In genomic region chr3:98317143-98317542, GRCm38 (mm10) we compare ENCODE assay signal across 14 mouse cellular contexts. TPM values are rescaled to one million over a fixed set of nuclear protein-coding genes. Genes with fewer than 3 reads are reported as not detected.
DNase-seq lines count a peak whose midpoint lies in the region; ATAC-seq and TF ChIP-seq lines count a peak whose summit lies in the region.
"Had no signal": no experiment of that assay in that cellular context is flagged by ENCODE, and none has a peak within 500 bp of the region (broad histone marks: within the 10 kb centered on the region; RNA-seq: fewer than 3 reads in every experiment).

No protein-coding gene starts in this region.

- H3K27me3 ChIP-seq in forebrain, embryonic 13.5 days, result no peaks in the 10 kb centered on the region
- no peaks in the 10 kb centered on the region for H3K27me3 ChIP-seq in forebrain, embryonic 16.5 days (replicated peaks; ENCODE audit: control insufficient read depth, insufficient read depth, low read length)
- no peaks in the 10 kb centered on the region for H3K27me3 ChIP-seq in lung, postnatal 0 days (replicated peaks; ENCODE audit: insufficient read depth, low read length)
- no peaks in the 10 kb centered on the region for H3K27me3 ChIP-seq in embryonic facial prominence, embryonic 13.5 days
- H3K27me3 ChIP-seq in neural tube, embryonic 15.5 days (replicated peaks), result no peaks in the 10 kb centered on the region
- H3K27me3 ChIP-seq: midbrain, embryonic 12.5 days had no signal

- TF ChIP-seq CTCF in lung, postnatal 0 days (IDR thresholded peaks at IDR 0.05), result no peak

- H3K4me3 ChIP-seq in forebrain, embryonic 13.5 days, result no peak overlapping the region
- no peak overlapping the region for H3K4me3 ChIP-seq in forebrain, embryonic 16.5 days (replicated peaks; ENCODE audit: low read length)
- no peak overlapping the region for H3K4me3 ChIP-seq in lung, postnatal 0 days (ENCODE audit: low read depth, low read length)
- H3K4me3 ChIP-seq in embryonic facial prominence, embryonic 13.5 days, result no peak overlapping the region
- H3K4me3 ChIP-seq in neural tube, embryonic 15.5 days (replicated peaks), result no peak overlapping the region
- H3K4me3 ChIP-seq: erythroblast, embryonic 14.5 days; midbrain, embryonic 12.5 days had no signal

- peak; percentile 6 for DNase-seq in lung, postnatal 0 days (ENCODE audit: low spot score)
- DNase-seq in lung, adult 18-20 months, result no peak
- DNase-seq in adrenal gland, postnatal 25 days, result no peak
- no peak for DNase-seq in adipocyte (ENCODE audit: low spot score)
- DNase-seq: adrenal gland, adult 8-10 months; cerebellum, adult 18-20 months; heart, postnatal 4 days had no signal

- 47% methylated on average over 3 of the region's 3 CpGs for WGBS in forebrain, embryonic 13.5 days
- 22% methylated on average over 3 of the region's 3 CpGs for WGBS in forebrain, embryonic 16.5 days
- 35% methylated on average over 3 of the region's 3 CpGs for WGBS in lung, postnatal 0 days
- WGBS in embryonic facial prominence, embryonic 13.5 days, result 14% methylated on average over 3 of the region's 3 CpGs
- 50% methylated on average over 3 of the region's 3 CpGs for WGBS in neural tube, embryonic 15.5 days

- peaks cover 39% of the 10 kb centered on the region for H3K36me3 ChIP-seq in forebrain, embryonic 13.5 days (ENCODE audit: poor library complexity, severe bottlenecking)
- H3K36me3 ChIP-seq in forebrain, embryonic 16.5 days (ENCODE audit: control insufficient read depth, insufficient read depth), result no peaks in the 10 kb centered on the region
- H3K36me3 ChIP-seq in lung, postnatal 0 days (ENCODE audit: insufficient read depth, low read length), result no peaks in the 10 kb centered on the region
- peaks cover 62% of the 10 kb centered on the region for H3K36me3 ChIP-seq in embryonic facial prominence, embryonic 13.5 days
- H3K36me3 ChIP-seq in neural tube, embryonic 15.5 days, result no peaks in the 10 kb centered on the region

- H3K4me1 ChIP-seq in forebrain, embryonic 13.5 days, result peaks cover 38% of the 10 kb centered on the region
- H3K4me1 ChIP-seq in forebrain, embryonic 16.5 days (replicated peaks; ENCODE audit: control insufficient read depth, insufficient read depth, low read length), result peaks cover 12% of the 10 kb centered on the region
- H3K4me1 ChIP-seq in lung, postnatal 0 days (ENCODE audit: insufficient read depth, low read depth, low read length), result no peaks in the 10 kb centered on the region
- H3K4me1 ChIP-seq in embryonic facial prominence, embryonic 13.5 days, result peaks cover 30% of the 10 kb centered on the region
- H3K4me1 ChIP-seq in neural tube, embryonic 15.5 days, result peaks cover 8% of the 10 kb centered on the region; the same call in 1 of the 2 replicates

- no peaks in the 10 kb centered on the region for H3K9me3 ChIP-seq in forebrain, embryonic 13.5 days (replicated peaks)
- H3K9me3 ChIP-seq in forebrain, embryonic 16.5 days (ENCODE audit: control insufficient read depth, low read length), result no peaks in the 10 kb centered on the region
- no peaks in the 10 kb centered on the region for H3K9me3 ChIP-seq in lung, postnatal 0 days (ENCODE audit: low read length)
- H3K9me3 ChIP-seq in embryonic facial prominence, embryonic 13.5 days, result no peaks in the 10 kb centered on the region
- H3K9me3 ChIP-seq in neural tube, embryonic 15.5 days (replicated peaks), result no peaks in the 10 kb centered on the region
- H3K9me3 ChIP-seq: midbrain, embryonic 12.5 days had no signal

- H3K9ac ChIP-seq in forebrain, embryonic 13.5 days, result no peak overlapping the region
- H3K9ac ChIP-seq in forebrain, embryonic 16.5 days (replicated peaks; ENCODE audit: low read depth, low read length), result no peak overlapping the region
- no peak overlapping the region for H3K9ac ChIP-seq in lung, postnatal 0 days (replicated peaks; ENCODE audit: low read depth)
- no peak overlapping the region for H3K9ac ChIP-seq in embryonic facial prominence, embryonic 13.5 days
- H3K9ac ChIP-seq in neural tube, embryonic 15.5 days (replicated peaks), result no peak overlapping the region
- H3K9ac ChIP-seq: midbrain, embryonic 12.5 days had no signal

- no peak for ATAC-seq in forebrain, embryonic 13.5 days
- no peak for ATAC-seq in forebrain, embryonic 16.5 days
- no peak for ATAC-seq in lung, postnatal 0 days
- ATAC-seq in embryonic facial prominence, embryonic 13.5 days (ENCODE audit: insufficient number of reproducible peaks, insufficient read depth, low FRiP score, low TSS enrichment, low read depth), result no peak
- ATAC-seq in neural tube, embryonic 15.5 days (ENCODE audit: low FRiP score), result no peak

- H3K27ac ChIP-seq in forebrain, embryonic 13.5 days, result peak overlapping the region; percentile 68
- no peak overlapping the region for H3K27ac ChIP-seq in forebrain, embryonic 16.5 days (ENCODE audit: low read length)
- no peak overlapping the region for H3K27ac ChIP-seq in lung, postnatal 0 days (ENCODE audit: low read length)
- H3K27ac ChIP-seq in embryonic facial prominence, embryonic 13.5 days, result peak overlapping the region; percentile 39
- H3K27ac ChIP-seq in neural tube, embryonic 15.5 days (replicated peaks), result peak overlapping the region; percentile 41; the same call in 1 of the 2 replicates
- H3K27ac ChIP-seq: midbrain, embryonic 12.5 days had no signal

- no peak overlapping the region for H3K4me2 ChIP-seq in forebrain, embryonic 13.5 days
- H3K4me2 ChIP-seq in forebrain, embryonic 16.5 days (ENCODE audit: low read length), result no peak overlapping the region
- no peak overlapping the region for H3K4me2 ChIP-seq in lung, postnatal 0 days (replicated peaks; ENCODE audit: low read depth, low read length)
- H3K4me2 ChIP-seq in embryonic facial prominence, embryonic 13.5 days, result no peak overlapping the region
- H3K4me2 ChIP-seq in neural tube, embryonic 15.5 days, result no peak overlapping the region
- H3K4me2 ChIP-seq: midbrain, embryonic 12.5 days had no signal

- no peak for TF ChIP-seq EP300 in lung, postnatal 0 days (IDR thresholded peaks at IDR 0.05)

RNA-seq across cellular contexts. Expression of gene Phgdh, which starts 22.6 kb away (rescaled TPM):
- 239 and 277 TPM in 2 replicates for polyA plus RNA-seq in forebrain, embryonic 13.5 days (2015; fragmentation: Nextera tagmentation; extraction: Ambion mirVana)
- polyA plus RNA-seq in forebrain, embryonic 16.5 days (2015; fragmentation: Nextera tagmentation; extraction: Ambion mirVana), result 168 and 190 TPM in 2 replicates
- 12.1 and 15.1 TPM in 2 replicates for polyA plus RNA-seq in lung, postnatal 0 days (2015; fragmentation: Nextera tagmentation; extraction: Ambion mirVana)
- polyA plus RNA-seq in embryonic facial prominence, embryonic 13.5 days (2015; fragmentation: Nextera tagmentation; extraction: Ambion mirVana), result 229 and 256 TPM in 2 replicates
- 156 and 225 TPM in 2 replicates for polyA plus RNA-seq in neural tube, embryonic 15.5 days (2015; fragmentation: Nextera tagmentation; extraction: Ambion mirVana)
- 15.4 and 17.6 TPM in 2 replicates for total RNA-seq in adrenal gland, postnatal 25 days (2021)

RNA-seq across cellular contexts. Expression of gene Hmgcs2, which starts 36.9 kb away (rescaled TPM):
- polyA plus RNA-seq in forebrain, embryonic 13.5 days (2015; fragmentation: Nextera tagmentation; extraction: Ambion mirVana), result 2.0 and 2.4 TPM in 2 replicates
- 10.8 and 12.8 TPM in 2 replicates for polyA plus RNA-seq in forebrain, embryonic 16.5 days (2015; fragmentation: Nextera tagmentation; extraction: Ambion mirVana)
- polyA plus RNA-seq in lung, postnatal 0 days (2015; fragmentation: Nextera tagmentation; extraction: Ambion mirVana), result 12.8 and 34.0 TPM in 2 replicates
- 2.6 and 6.4 TPM in 2 replicates for polyA plus RNA-seq in embryonic facial prominence, embryonic 13.5 days (2015; fragmentation: Nextera tagmentation; extraction: Ambion mirVana)
- 15.3 and 17.7 TPM in 2 replicates for polyA plus RNA-seq in neural tube, embryonic 15.5 days (2015; fragmentation: Nextera tagmentation; extraction: Ambion mirVana)
- total RNA-seq in adrenal gland, postnatal 25 days (2021), result 6.0 and 18.1 TPM in 2 replicates
- total RNA-seq: neutrophil, adult 5-6 weeks had no signal

Comparison
In these comparisons a context has a peak if more than half of its experiments do, and no peak if none do; other contexts are left out.
1. H3K27ac ChIP-seq: peak in forebrain, embryonic 13.5 days (single experiment), embryonic facial prominence, embryonic 13.5 days (single experiment) and neural tube, embryonic 15.5 days (single experiment); none in forebrain, embryonic 16.5 days (single experiment) and lung, postnatal 0 days (single experiment).